Mouse (Mus musculus) lung, adult 2 months (tissue): Measurements from ENCODE around the gene Ccdc187. TPM values are rescaled to one million over a fixed set of nuclear protein-coding genes. Genes with fewer than 3 reads are reported as not detected.
A peak's percentile ranks its signal among the peaks of the same experiment; 100 is the strongest.

Experiments used
- DNase-seq: peaks from one replicate; pipeline ENCODE4 v3.0.0; 2022
- H3K4me1 ChIP-seq: fragments of 200-500 bp; 2 replicates; pipeline ENCODE4 v1.6.1; 2011; ENCODE audit warnings: low read length; ENCODE audit not compliant: control insufficient read depth, insufficient read depth
- H3K4me3 ChIP-seq: fragments of 200-500 bp; replicated peaks from 2 replicates; pipeline ENCODE3; 2011; ENCODE audit warnings: low read depth, mild to moderate bottlenecking, control low read depth, low read length; ENCODE audit errors: extremely low read depth
- CTCF ChIP-seq: fragments of 200-500 bp; IDR thresholded peaks from 2 replicates; pipeline ENCODE4 v1.5.1; 2011; ENCODE audit warnings: mild to moderate bottlenecking, low read length, control low read depth; ENCODE audit not compliant: insufficient read depth
- POLR2A ChIP-seq: fragments of 200-500 bp; IDR thresholded peaks from 2 replicates; pipeline ENCODE4 v1.6.1; 2011; ENCODE audit warnings: low read depth, mild to moderate bottlenecking, control low read depth, low read length, borderline replicate concordance; ENCODE audit errors: extremely low read depth
- WGBS: fragments of 180-500 bp; shearing (Covaris S2); methylation state at CpG from one replicate; pipeline ENCODE4 v1.1.7; 2018; 5-methylcytosine and 5-hydroxymethylcytosine counted together
- polyA plus RNA-seq: library from polyadenylated mRNA; depleted of rRNA; stranded (reverse); fragments of >200 nt; gene quantifications from 2 replicates; pipeline ENCODE4 v1.2.3, GENCODE M21; 2012

Gene Ccdc187
- polyA plus RNA-seq, 1 experiment = 7.9 TPM

GRCm38 (mm10) chr2:26257315-26258096, 36.9 kb downstream of the Ccdc187 start:
- whole genome bisulfite sequencing = 83% methylated on average over 16 of the region's 16 CpGs
- TF ChIP-seq CTCF (no peak), POLR2A (no peak)
- DNase-seq = no peak
- H3K4me1 ChIP-seq = no peaks in the 10 kb centered on the region
- H3K4me3 ChIP-seq = no peak overlapping the region

- TF ChIP-seq CTCF = no peak
- no peak for TF ChIP-seq POLR2A
- no peak for DNase-seq
- Histone ChIP-seq H3K4me3 (no peak overlapping the region), H3K4me1 (no peaks in the 10 kb centered on the region)
- WGBS = 72% methylated on average over 4 of the region's 4 CpGs
Measured at GRCm38 (mm10) chr2:26254816-26255215, 39.5 kb downstream of the Ccdc187 start.

- Histone ChIP-seq H3K4me3 (no peak overlapping the region), H3K4me1 (no peaks in the 10 kb centered on the region)
- DNase-seq = no peak
- 35% methylated on average over 8 of the region's 8 CpGs for WGBS
- no peak for TF ChIP-seq POLR2A
- TF ChIP-seq CTCF = no peak
Measured at GRCm38 (mm10) chr2:26252514-26253206, 41.7 kb downstream of the Ccdc187 start.

GRCm38 (mm10) chr2:26247531-26247930, 46.8 kb downstream of the Ccdc187 start:
- no peak for DNase-seq
- TF ChIP-seq POLR2A = no peak
- TF ChIP-seq CTCF = no peak
- H3K4me1 ChIP-seq = no peaks in the 10 kb centered on the region
- no peak overlapping the region for H3K4me3 ChIP-seq
- WGBS = 40% methylated on average over 3 of the region's 3 CpGs

GRCm38 (mm10) chr2:26240841-26241240, 53.5 kb downstream of the Ccdc187 start:
- no peak for DNase-seq
- WGBS = 33% methylated on average over 3 of the region's 3 CpGs
- TF ChIP-seq POLR2A (no peak), CTCF (no peak)
- Histone ChIP-seq H3K4me3 (no peak overlapping the region), H3K4me1 (peaks cover 5% of the 10 kb centered on the region; the same call in 1 of the 2 replicates)

- no peak overlapping the region for H3K4me3 ChIP-seq
- 38% methylated on average over 9 of the region's 9 CpGs for WGBS
- H3K4me1 ChIP-seq = peaks cover 5% of the 10 kb centered on the region; the same call in 1 of the 2 replicates
- no peak for DNase-seq
- no peak for TF ChIP-seq POLR2A
Measured at GRCm38 (mm10) chr2:26240330-26240729, 54.0 kb downstream of the Ccdc187 start.

- TF ChIP-seq CTCF (no peak), POLR2A (peak; percentile 66; the same call in 1 of the 2 replicates)
- DNase-seq = peak; percentile 88
- Histone ChIP-seq H3K4me3 (peak within 1 kb of the TSS; percentile 85), H3K4me1 (peaks cover 5% of the 10 kb centered on the region; the same call in 1 of the 2 replicates)
- WGBS = 1% methylated on average over 36 of the region's 36 CpGs
Measured at GRCm38 (mm10) chr2:26237290-26237782, 57.0 kb downstream of the Ccdc187 start, which contains the start of gene Qsox2. Gene Qsox2, minus strand, starts transcription at chr2:26237525.

- Histone ChIP-seq H3K4me3 (peak overlapping the region; percentile 85), H3K4me1 (peaks cover 5% of the 10 kb centered on the region; the same call in 1 of the 2 replicates)
- DNase-seq = no peak
- WGBS = under 1% methylated on average over 51 of the region's 51 CpGs
- TF ChIP-seq CTCF = no peak
- no peak for TF ChIP-seq POLR2A
Measured at GRCm38 (mm10) chr2:26236681-26237289, 57.6 kb downstream of the Ccdc187 start.

- Histone ChIP-seq H3K4me1 (peaks cover 5% of the 10 kb centered on the region; the same call in 1 of the 2 replicates), H3K4me3 (no peak overlapping the region)
- no peak for DNase-seq
- 65% methylated on average over 2 of the region's 2 CpGs for WGBS
- TF ChIP-seq CTCF (no peak), POLR2A (no peak)
Measured at GRCm38 (mm10) chr2:26234771-26235170, 59.6 kb downstream of the Ccdc187 start.
